Mouse (Mus musculus) MEL (cell line): ENCODE results near the gene Myef2. TPM values are rescaled to one million over a fixed set of nuclear protein-coding genes. Genes with fewer than 3 reads are reported as not detected.

Source experiments
- DNase-seq: peaks from one replicate; pipeline ENCODE4 v3.0.0; 2011; ENCODE audit warnings: low read depth, low spot score
- H3K27ac ChIP-seq: 2 replicates; pipeline ENCODE4 v1.5.1; 2012; ENCODE audit warnings: low read depth, mild to moderate bottlenecking, control low read depth, low read length, moderate library complexity; ENCODE audit not compliant: control insufficient read depth
- H3K27me3 ChIP-seq, 2 experiments: fragments of 150-350 bp in 1 of 2; sonication (generic) in 1 of 2; 2 replicates each; pipeline ENCODE4 v1.6.1; 2012; ENCODE audit warnings: low read length in 2 of 2, mild to moderate bottlenecking in 2 of 2, improper control_type of control experiment in 1 of 2, moderate library complexity in 1 of 2; ENCODE audit not compliant: insufficient read depth in 2 of 2, control insufficient read depth in 1 of 2
- H3K36me3 ChIP-seq, 2 experiments: 2 replicates each; pipeline ENCODE4 v1.6.1; 2012 to 2014; ENCODE audit warnings: low read length in 2 of 2, improper control_type of control experiment in 1 of 2, inconsistent platforms in 1 of 2, mild to moderate bottlenecking in 1 of 2; ENCODE audit not compliant: insufficient read depth in 2 of 2, control insufficient read depth in 1 of 2
- H3K4me1 ChIP-seq, 2 experiments: fragments of 150-350 bp in 1 of 2; sonication (generic) in 1 of 2; 2 replicates each; pipeline ENCODE4 v1.6.1; 2012; ENCODE audit warnings: low read length in 2 of 2, improper control_type of control experiment in 1 of 2, mild to moderate bottlenecking in 1 of 2; ENCODE audit not compliant: insufficient read depth in 2 of 2, control insufficient read depth in 1 of 2
- H3K4me3 ChIP-seq, 2 experiments: fragments of 150-350 bp in 1 of 2; sonication (generic) in 1 of 2; 2 replicates each; pipeline ENCODE4 v1.5.1; 2012; ENCODE audit warnings: low read depth in 2 of 2, low read length in 2 of 2, mild to moderate bottlenecking in 2 of 2, moderate library complexity in 2 of 2, control low read depth in 1 of 2, improper control_type of control experiment in 1 of 2; ENCODE audit not compliant: control insufficient read depth in 1 of 2, insufficient read depth in 1 of 2
- H3K79me2 ChIP-seq: 2 replicates; pipeline ENCODE4 v1.6.1; 2012; ENCODE audit warnings: mild to moderate bottlenecking, low read length, moderate library complexity; ENCODE audit not compliant: control insufficient read depth, poor library complexity, insufficient read depth
- H3K9ac ChIP-seq: 2 replicates; pipeline ENCODE4 v1.6.1; 2012; ENCODE audit warnings: low read depth, mild to moderate bottlenecking, control low read depth, low read length, moderate library complexity; ENCODE audit not compliant: control insufficient read depth, poor library complexity, severe bottlenecking
- H3K9me3 ChIP-seq: fragments of 150-350 bp; sonication (generic); replicated peaks from 2 replicates; pipeline ENCODE4 v1.6.1; 2012; ENCODE audit warnings: mild to moderate bottlenecking, low read length, improper control_type of control experiment, moderate library complexity; ENCODE audit not compliant: insufficient read depth
- BHLHE40 ChIP-seq: IDR thresholded peaks from 2 replicates; pipeline ENCODE4 v1.6.1; 2012; ENCODE audit warnings: low read depth, mild to moderate bottlenecking, inconsistent platforms, low read length, improper control_type of control experiment, borderline replicate concordance
- CHD1 ChIP-seq: IDR thresholded peaks from 2 replicates; pipeline ENCODE4 v1.6.1; 2012; ENCODE audit warnings: low read depth, mild to moderate bottlenecking, inconsistent platforms, low read length, improper control_type of control experiment
- CTCF ChIP-seq, 3 experiments: IDR thresholded peaks in 2 of 3; conservative IDR thresholded peaks in 1 of 3; 2 replicates each; pipeline ENCODE4 v1.5.1; 2011 to 2012; ENCODE audit warnings: low read length in 3 of 3, low read depth in 2 of 3, mild to moderate bottlenecking in 2 of 3, improper control_type of control experiment in 1 of 3, inconsistent platforms in 1 of 3, mixed read lengths in 1 of 3, moderate library complexity in 1 of 3; ENCODE audit not compliant: control insufficient read depth in 1 of 3, insufficient read depth in 1 of 3, poor library complexity in 1 of 3, severe bottlenecking in 1 of 3
- E2F4 ChIP-seq: IDR thresholded peaks from 2 replicates; pipeline ENCODE4 v1.6.1; 2011; ENCODE audit warnings: low read depth, low read length, improper control_type of control experiment, borderline replicate concordance
- ELF1 ChIP-seq: IDR thresholded peaks from 2 replicates; pipeline ENCODE4 v1.6.1; 2014; ENCODE audit warnings: low read depth, mild to moderate bottlenecking, inconsistent platforms, low read length, improper control_type of control experiment, moderate library complexity
- EP300 ChIP-seq, 2 experiments: IDR thresholded peaks; 2 replicates each; pipeline ENCODE4 v1.6.1; 2011; ENCODE audit warnings: improper control_type of control experiment in 2 of 2, low read length in 2 of 2, low read depth in 1 of 2, mild to moderate bottlenecking in 1 of 2
- ETS1 ChIP-seq: IDR thresholded peaks from 2 replicates; pipeline ENCODE4 v1.6.1; 2012; ENCODE audit warnings: low read depth, mild to moderate bottlenecking, inconsistent platforms, low read length, improper control_type of control experiment, moderate library complexity
- GATA1 ChIP-seq: IDR thresholded peaks from 2 replicates; pipeline ENCODE4 v1.6.1; 2011; ENCODE audit warnings: low read depth, low read length, improper control_type of control experiment
- HCFC1 ChIP-seq: IDR thresholded peaks from 2 replicates; pipeline ENCODE4 v1.6.1; 2012; ENCODE audit warnings: low read depth, mild to moderate bottlenecking, inconsistent platforms, low read length, improper control_type of control experiment, moderate library complexity
- JUND ChIP-seq: IDR thresholded peaks from 2 replicates; pipeline ENCODE4 v1.6.1; 2011; ENCODE audit warnings: low read depth, mild to moderate bottlenecking, improper control_type of control experiment, low read length
- KAT2A ChIP-seq: conservative IDR thresholded peaks from 2 replicates; pipeline ENCODE4 v1.6.1; 2012; ENCODE audit warnings: low read depth, low read length, improper control_type of control experiment, inconsistent platforms
- MAX ChIP-seq: IDR thresholded peaks from 2 replicates; pipeline ENCODE4 v1.6.1; 2011; ENCODE audit warnings: low read length, improper control_type of control experiment
- MXI1 ChIP-seq: IDR thresholded peaks from 2 replicates; pipeline ENCODE4 v1.6.1; 2011; ENCODE audit warnings: mild to moderate bottlenecking, low read depth, low read length, improper control_type of control experiment
- MYB ChIP-seq: IDR thresholded peaks from 2 replicates; pipeline ENCODE4 v1.6.1; 2011; ENCODE audit warnings: mild to moderate bottlenecking, low read depth, low read length, improper control_type of control experiment
- MYC ChIP-seq: IDR thresholded peaks from 2 replicates; pipeline ENCODE4 v1.6.1; 2011; ENCODE audit warnings: low read depth, mild to moderate bottlenecking, low read length, improper control_type of control experiment, moderate library complexity
- NELFE ChIP-seq: IDR thresholded peaks from 2 replicates; pipeline ENCODE4 v1.6.1; 2011; ENCODE audit warnings: low read depth, low read length, improper control_type of control experiment
- POLR2A ChIP-seq, 2 experiments: IDR thresholded peaks; 2 replicates each; pipeline ENCODE4 v1.6.1; 2011 to 2012; ENCODE audit warnings: low read length in 2 of 2, mild to moderate bottlenecking in 2 of 2, control low read depth in 1 of 2, improper control_type of control experiment in 1 of 2, low read depth in 1 of 2, moderate library complexity in 1 of 2; ENCODE audit not compliant: control insufficient read depth in 1 of 2, insufficient read depth in 1 of 2, poor library complexity in 1 of 2
- POLR2AphosphoS2 ChIP-seq: IDR thresholded peaks from 2 replicates; pipeline ENCODE4 v1.6.1; 2011; ENCODE audit warnings: low read length, improper control_type of control experiment
- RCOR1 ChIP-seq: IDR thresholded peaks from 2 replicates; pipeline ENCODE4 v1.6.1; 2012; ENCODE audit warnings: low read depth, mild to moderate bottlenecking, inconsistent platforms, low read length, improper control_type of control experiment
- SIN3A ChIP-seq: IDR thresholded peaks from 2 replicates; pipeline ENCODE4 v1.6.1; 2012; ENCODE audit warnings: low read length, improper control_type of control experiment, inconsistent platforms
- SMC3 ChIP-seq: IDR thresholded peaks from 2 replicates; pipeline ENCODE4 v1.6.1; 2011; ENCODE audit warnings: low read depth, low read length, improper control_type of control experiment
- TAL1 ChIP-seq: IDR thresholded peaks from 2 replicates; pipeline ENCODE4 v1.6.1; 2012; ENCODE audit warnings: mild to moderate bottlenecking, inconsistent platforms, low read length, moderate library complexity, mixed read lengths
- TBP ChIP-seq: IDR thresholded peaks from 2 replicates; pipeline ENCODE4 v1.8.0; 2011; ENCODE audit warnings: low read depth, low read length, improper control_type of control experiment
- TCF12 ChIP-seq: IDR thresholded peaks from 2 replicates; pipeline ENCODE4 v1.6.1; 2014; ENCODE audit warnings: low read depth, mild to moderate bottlenecking, inconsistent platforms, low read length, improper control_type of control experiment, moderate library complexity
- USF1 ChIP-seq: IDR thresholded peaks from 2 replicates; pipeline ENCODE4 v1.6.1; 2014; ENCODE audit warnings: low read depth, mild to moderate bottlenecking, inconsistent platforms, low read length, improper control_type of control experiment, moderate library complexity
- USF2 ChIP-seq, 2 experiments: IDR thresholded peaks; 2 replicates each; pipeline ENCODE4 v1.6.1; 2011 to 2012; ENCODE audit warnings: improper control_type of control experiment in 2 of 2, low read length in 2 of 2, borderline replicate concordance in 1 of 2, inconsistent platforms in 1 of 2, low read depth in 1 of 2, mild to moderate bottlenecking in 1 of 2; ENCODE audit not compliant: insufficient read depth in 1 of 2
- ZKSCAN1 ChIP-seq: IDR thresholded peaks from 2 replicates; pipeline ENCODE4 v1.6.1; 2012; ENCODE audit warnings: low read depth, mild to moderate bottlenecking, inconsistent platforms, low read length, improper control_type of control experiment, moderate library complexity
- ZNF384 ChIP-seq: IDR thresholded peaks from 2 replicates; pipeline ENCODE4 v1.6.1; 2012; ENCODE audit warnings: low read depth, mild to moderate bottlenecking, inconsistent platforms, low read length, improper control_type of control experiment
- polyA plus RNA-seq, 2 experiments: library from polyadenylated mRNA; stranded (reverse) in 1 of 2; unstranded in 1 of 2; fragments of >175 nt in 1 of 2; fragments of >200 nt in 1 of 2; gene quantifications; 2 replicates each; pipeline versions ENCODE4 v1.2.1 to v1.2.4; 2012; ENCODE audit warnings: low replicate concordance in 2 of 2, low read depth in 1 of 2; ENCODE audit not compliant: insufficient read length in 2 of 2, insufficient read depth in 1 of 2, missing spikeins in 1 of 2
- total RNA-seq: library from RNA; depleted of rRNA; stranded (reverse); fragments of 300-350 nt; gene quantifications from 2 replicates; pipeline ENCODE4 v1.2.3, GENCODE M21; 2012

The Myef2 gene
- total and polyA plus RNA-seq, 3 experiments = 38.6 to 84.4 TPM; not detected in 1

DNA sequence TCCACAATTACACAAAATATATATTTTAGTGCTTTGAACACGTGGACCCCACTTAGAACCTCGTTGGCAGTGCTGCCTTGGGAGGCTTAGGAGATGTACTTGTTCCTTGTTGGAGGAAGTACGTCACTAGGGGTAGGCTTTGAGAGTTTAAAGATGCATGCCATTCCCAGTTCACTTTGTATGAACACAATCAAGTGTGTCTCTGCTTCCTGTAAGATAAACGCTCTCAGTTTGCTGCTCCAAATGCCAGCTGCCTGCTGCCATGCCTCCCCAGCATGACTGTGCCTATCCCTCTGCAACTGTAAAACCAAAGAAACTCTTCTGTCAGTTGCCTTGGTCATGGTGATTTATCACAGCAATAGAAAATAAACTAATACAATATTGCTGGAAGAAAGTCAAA is 2.4 kb upstream of the Myef2 start:
- no peak overlapping the region for H3K9ac ChIP-seq
- peaks cover 0 to 29% of the 10 kb centered on the region in 2 experiments; a peak in 2 of 4 replicates for H3K36me3 ChIP-seq
- peaks cover 9 to 22% of the 10 kb centered on the region in 2 experiments for H3K4me1 ChIP-seq
- H3K27me3 ChIP-seq = no peaks in the 10 kb centered on the region
- H3K9me3 ChIP-seq = no peaks in the 10 kb centered on the region
- peak; percentile 48 to 61 for TF ChIP-seq EP300 (IDR thresholded peaks at IDR 0.05; ENCODE audit: low read depth in 1 of 2, low read length in 2 of 2)
- TF ChIP-seq USF1 = no peak
- TF ChIP-seq HCFC1 = 0 out of 2 replicates have a peak, but pooled peaks have one; percentile 20
- TF ChIP-seq TCF12 = peak; percentile 70; the same call in 1 of the 2 replicates
- peak; percentile 45; the same call in 1 of the 2 replicates for TF ChIP-seq MXI1
- TF ChIP-seq MYC = no peak
- peak; percentile 54 for TF ChIP-seq GATA1
- 0 out of 2 replicates have a peak, but pooled peaks have one; percentile 47 for TF ChIP-seq SIN3A
- peak; percentile 55 for TF ChIP-seq MAX
- TF ChIP-seq TAL1 = peak; percentile 30
- no peak for TF ChIP-seq ZNF384
- TF ChIP-seq SMC3 = no peak
- no peak for TF ChIP-seq MYB
- peak; percentile 50; the same call in 1 of the 2 replicates for TF ChIP-seq ETS1
- TF ChIP-seq TBP = no peak
- H3K79me2 ChIP-seq = peaks cover 28% of the 10 kb centered on the region
- no peak overlapping the region; the same call in 1 of the 2 replicates for H3K27ac ChIP-seq
- H3K4me3 ChIP-seq = no peak overlapping the region
- peak; percentile 62 for DNase-seq

DNA sequence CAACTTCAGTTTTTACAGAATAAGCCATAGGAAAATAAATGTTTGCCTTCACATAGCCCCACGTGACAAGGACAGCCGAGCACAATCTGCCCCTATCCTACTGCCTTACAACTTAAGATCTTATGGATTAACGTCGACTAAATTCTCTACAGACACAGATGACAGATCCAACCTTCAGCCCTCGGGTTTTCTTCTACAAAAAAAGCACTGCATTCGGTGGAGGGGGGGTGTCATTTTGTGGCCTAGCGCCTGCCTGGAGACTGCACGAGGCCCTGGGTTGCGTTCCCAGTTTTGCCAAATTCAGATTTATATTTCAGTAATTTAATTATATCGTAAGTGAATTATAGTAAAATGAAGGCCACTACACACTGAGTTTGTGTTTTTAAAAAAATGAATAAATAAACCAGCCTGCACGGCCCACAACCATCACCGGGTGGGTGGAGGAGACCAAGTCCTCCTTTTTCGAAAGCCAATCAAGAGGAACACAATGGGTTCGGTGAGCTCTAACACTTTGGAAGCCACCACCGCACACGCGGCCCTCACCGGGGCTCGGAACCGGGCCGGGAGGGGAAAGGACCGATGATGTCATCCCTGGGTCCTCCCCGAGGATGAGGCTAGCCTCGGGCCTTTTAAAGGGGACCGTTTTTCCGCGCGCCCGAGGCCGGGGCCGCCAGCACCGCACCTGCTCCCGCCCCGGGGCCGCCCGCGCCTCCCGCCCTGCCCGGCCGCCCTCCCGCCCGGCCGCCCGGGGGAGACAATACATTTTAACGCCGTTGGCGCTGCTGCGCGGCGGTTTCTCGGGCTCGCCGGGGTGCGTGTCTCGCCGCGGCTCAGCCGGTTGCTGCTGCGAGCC is 611 bp downstream of the Myef2 start:
- H3K4me1 ChIP-seq = peaks cover 25 to 39% of the 10 kb centered on the region in 2 experiments
- H3K27me3 ChIP-seq = no peaks in the 10 kb centered on the region
- peak; percentile 49 for DNase-seq
- peak overlapping the region; percentile 79 for H3K27ac ChIP-seq
- no peaks in the 10 kb centered on the region for H3K9me3 ChIP-seq
- H3K4me3 ChIP-seq = peak overlapping the region; percentile 93 to 99
- H3K36me3 ChIP-seq = peaks cover 5 to 49% of the 10 kb centered on the region in 2 experiments
- H3K79me2 ChIP-seq = peaks cover 49% of the 10 kb centered on the region
- peak overlapping the region; percentile 98 for H3K9ac ChIP-seq
- TF ChIP-seq TAL1 (no peak), ETS1 (0 out of 2 replicates have a peak, but pooled peaks have one; percentile 2), TBP (no peak), JUND (no peak), POLR2AphosphoS2 (peak; percentile 39; the same call in 1 of the 2 replicates), MXI1 (peak; percentile 95), ELF1 (no peak), EP300 (IDR thresholded peaks at IDR 0.05; ENCODE audit: low read depth in 1 of 2, low read length in 2 of 2) (no peak; a peak in 1 of 4 replicates), ZKSCAN1 (no peak), MYC (peak; percentile 64), BHLHE40 (peak; percentile 28; the same call in 1 of the 2 replicates), NELFE (no peak; the same call in 1 of the 2 replicates), E2F4 (no peak), KAT2A (no peak), CHD1 (peak; percentile 87; the same call in 1 of the 2 replicates), ZNF384 (no peak), POLR2A (IDR thresholded peaks at IDR 0.05; ENCODE audit: control insufficient read depth in 1 of 2, insufficient read depth in 1 of 2, low read depth in 1 of 2, low read length in 2 of 2, poor library complexity in 1 of 2) (no peak), RCOR1 (no peak), USF2 (IDR thresholded peaks at IDR 0.05; ENCODE audit: borderline replicate concordance in 1 of 2, insufficient read depth in 1 of 2, low read depth in 1 of 2, low read length in 2 of 2) (peak in 1 of 2 experiments; percentile 57; a peak in 1 of 4 replicates), CTCF (IDR thresholded peaks at IDR 0.05 in 2 of 3, conservative IDR thresholded peaks at IDR 0.05 in 1 of 3; ENCODE audit: control insufficient read depth in 1 of 3, insufficient read depth in 1 of 3, low read depth in 2 of 3, low read length in 3 of 3, poor library complexity in 1 of 3, severe bottlenecking in 1 of 3) (no peak), MAX (peak; percentile 75), USF1 (peak; percentile 90)
